Mouse (Mus musculus) layer of hippocampus, adult 11-12 months (tissue): ENCODE measurements around the gene Ttc7b.

Source experiments
- DNase-seq: peaks from one replicate; pipeline ENCODE4 v3.0.0; 2022; ENCODE audit warnings: low spot score

Gene Ttc7b

DNA sequence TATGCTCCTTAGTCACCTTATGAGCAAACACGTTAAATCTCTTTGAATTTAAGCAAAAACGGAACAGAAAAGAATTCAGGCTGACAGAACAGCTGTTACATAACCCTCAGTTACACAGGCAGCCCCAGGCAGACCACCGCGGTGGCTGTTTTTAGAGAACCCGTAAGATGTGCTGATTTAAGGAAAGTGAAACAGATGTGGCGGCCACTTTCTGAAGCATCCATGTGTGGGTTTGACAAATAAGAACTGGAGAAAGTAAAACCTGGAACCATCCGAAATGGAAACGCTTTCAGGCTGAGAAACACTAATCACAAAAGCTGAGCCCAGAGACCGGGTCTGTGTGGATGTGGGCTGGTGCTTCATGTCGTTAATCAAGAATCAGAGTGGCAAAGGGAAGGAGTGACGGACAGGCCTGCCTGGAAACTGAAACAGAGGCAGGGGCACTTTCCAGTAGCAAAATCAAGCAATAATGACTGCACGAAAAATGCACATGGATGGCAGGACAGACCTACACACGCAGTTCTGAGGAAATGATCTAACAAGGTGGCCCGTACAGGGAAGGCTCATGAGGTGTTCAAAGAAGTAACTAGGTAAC lies 139.8 kb downstream of the Ttc7b start:
- no peak for DNase-seq

DNA sequence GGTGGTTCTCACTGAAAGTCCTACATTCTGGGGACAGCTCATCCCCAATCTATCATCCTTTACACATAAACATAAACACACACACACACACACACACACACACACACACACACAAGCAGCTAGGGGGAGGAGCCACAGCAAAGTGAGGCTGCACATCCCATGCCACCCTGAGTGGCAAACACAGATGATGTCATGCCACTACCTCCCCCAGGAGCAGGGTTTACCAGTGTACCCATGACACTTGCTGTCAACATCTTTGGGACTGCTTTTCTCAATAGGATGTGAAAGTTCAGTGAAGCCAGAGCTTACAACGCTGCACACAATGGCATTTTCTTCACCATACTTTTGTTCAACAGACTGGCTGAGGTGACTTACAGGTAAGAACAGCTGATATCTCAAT lies 140.8 kb downstream of the Ttc7b start:
- DNase-seq = no peak

DNA sequence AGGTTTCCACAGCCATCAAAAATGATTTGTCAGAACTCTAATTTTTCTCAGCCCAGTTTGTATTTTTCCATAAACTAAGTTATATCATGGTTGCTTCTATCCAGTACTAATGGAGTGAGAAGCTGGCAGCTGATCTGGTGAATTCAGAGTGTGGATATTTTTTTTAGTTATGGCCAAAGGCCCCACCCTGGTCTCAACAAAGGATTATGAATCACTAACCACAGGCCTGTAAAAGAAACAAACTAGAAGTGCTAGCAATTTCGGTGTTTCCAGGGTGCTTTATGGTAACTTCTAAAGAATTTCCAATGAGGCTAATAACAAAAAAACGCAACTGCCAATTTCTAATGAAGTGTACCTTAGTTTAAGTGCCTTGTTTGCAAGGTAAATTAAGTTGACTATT lies 142.4 kb downstream of the Ttc7b start:
- no peak for DNase-seq

DNA sequence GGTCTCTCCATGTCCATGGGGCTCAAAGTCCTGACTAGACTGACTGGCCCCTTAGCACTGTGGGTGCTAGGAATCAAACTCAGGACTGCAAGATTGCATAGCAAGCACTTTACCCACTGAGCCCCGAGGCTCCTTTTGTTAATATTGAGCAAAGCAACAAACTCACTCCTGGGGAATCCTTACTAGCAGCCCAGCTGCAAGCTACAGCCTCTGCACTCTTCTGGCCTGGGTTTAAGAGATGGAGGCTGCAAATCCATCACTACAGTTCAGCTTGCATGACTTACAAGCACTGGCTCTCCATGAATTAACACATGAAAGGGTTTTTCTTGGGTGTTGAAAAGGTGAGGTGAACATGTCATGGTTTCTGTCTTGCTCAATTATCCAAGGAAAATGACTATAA lies 142.8 kb downstream of the Ttc7b start:
- DNase-seq = no peak

GRCm38 (mm10) chr12:100375801-100376200 lies 144.8 kb downstream of the Ttc7b start:
- DNase-seq = no peak

DNA sequence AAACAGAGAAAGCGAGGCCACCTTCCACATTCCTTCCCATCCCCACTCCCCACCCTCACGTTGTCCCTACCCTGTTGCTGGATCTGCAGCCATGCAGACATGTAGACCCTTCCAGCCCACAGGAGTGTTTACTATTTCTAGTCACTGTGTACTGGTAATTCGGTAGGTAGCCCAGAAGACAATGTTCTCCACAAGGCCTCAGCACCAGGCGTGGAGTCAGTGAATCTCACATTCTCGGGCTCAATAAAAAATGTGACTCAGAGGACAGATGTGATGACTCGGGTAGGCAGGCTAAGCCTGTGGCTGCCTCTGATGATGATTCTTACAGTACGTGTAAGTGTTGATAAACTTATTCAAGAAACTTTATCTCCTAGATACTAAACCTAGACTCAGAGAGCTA lies 147.8 kb downstream of the Ttc7b start:
- no peak for DNase-seq

GRCm38 (mm10) chr12:100372015-100372414 lies 148.6 kb downstream of the Ttc7b start:
- DNase-seq = no peak

- no peak for DNase-seq
These were observed 150.8 kb downstream of the Ttc7b start for GRCm38 (mm10) chr12:100369786-100370185.

- DNase-seq = no peak
These were observed 151.4 kb downstream of the Ttc7b start for GRCm38 (mm10) chr12:100369220-100369619.

DNA sequence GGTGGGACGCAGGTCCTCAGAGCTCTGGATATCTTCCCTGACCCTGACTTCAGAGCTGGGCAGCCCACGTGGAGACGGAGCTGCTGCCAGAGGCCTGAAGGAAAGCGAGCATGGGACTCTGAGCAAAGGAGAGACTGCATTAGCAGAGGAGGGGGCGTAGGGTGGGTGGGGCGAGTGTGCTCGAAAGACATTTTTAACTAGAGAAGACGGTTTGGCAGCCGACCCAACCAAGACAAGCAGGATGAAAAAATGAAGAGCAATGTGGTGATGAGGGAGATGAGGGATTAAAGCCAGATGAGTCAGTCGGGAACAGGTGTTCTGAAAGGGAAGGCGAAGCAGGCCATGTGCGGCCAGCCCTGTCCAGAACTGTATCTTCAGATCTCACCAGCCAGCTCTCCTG lies 159.3 kb downstream of the Ttc7b start:
- DNase-seq = peak; percentile 69

GRCm38 (mm10) chr12:100358040-100358620 lies 162.5 kb downstream of the Ttc7b start:
- DNase-seq = no peak

DNA sequence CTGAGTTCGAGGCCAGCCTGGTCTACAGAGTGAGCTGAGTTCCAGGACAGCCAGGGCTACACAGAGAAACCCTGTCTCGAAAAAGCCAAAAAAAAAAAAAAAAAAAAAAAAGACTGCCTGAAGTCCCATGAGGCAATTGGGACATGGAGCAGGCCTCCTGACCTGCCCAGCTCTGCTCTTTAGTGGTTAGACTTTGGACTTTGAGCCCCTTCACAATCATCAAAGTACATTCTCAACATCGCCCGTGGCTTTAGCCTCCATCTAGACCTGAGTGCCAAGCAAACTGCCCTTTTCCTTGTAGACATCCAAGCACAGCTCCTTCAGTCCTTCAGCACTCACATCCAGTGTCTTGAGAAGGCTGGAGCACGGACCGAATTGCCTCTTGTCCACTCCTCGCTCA lies 164.2 kb downstream of the Ttc7b start:
- DNase-seq = no peak

- no peak for DNase-seq
These were observed 165.1 kb downstream of the Ttc7b start for GRCm38 (mm10) chr12:100355565-100355964.

DNA sequence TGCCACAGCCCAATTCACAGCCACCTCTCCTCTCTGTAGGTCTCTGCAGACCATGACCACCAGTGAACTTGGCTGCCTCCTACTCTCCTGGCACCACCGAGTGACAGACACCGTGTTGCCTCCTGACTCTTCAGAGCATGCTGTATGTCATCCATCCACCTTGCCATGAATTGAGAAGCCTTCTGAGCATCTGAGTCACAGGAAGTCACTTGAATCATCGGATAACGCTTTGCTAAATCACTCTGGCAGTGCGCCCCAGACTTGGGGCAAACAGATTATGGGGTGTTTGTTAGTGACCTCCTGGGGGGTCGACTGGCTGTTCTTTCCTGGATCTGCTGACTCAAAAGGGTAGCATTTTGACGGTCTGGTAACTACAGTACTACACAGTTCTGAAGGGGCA lies 166.7 kb downstream of the Ttc7b start:
- no peak for DNase-seq

- no peak for DNase-seq
These were observed 167.4 kb downstream of the Ttc7b start for GRCm38 (mm10) chr12:100353075-100353782.

DNA sequence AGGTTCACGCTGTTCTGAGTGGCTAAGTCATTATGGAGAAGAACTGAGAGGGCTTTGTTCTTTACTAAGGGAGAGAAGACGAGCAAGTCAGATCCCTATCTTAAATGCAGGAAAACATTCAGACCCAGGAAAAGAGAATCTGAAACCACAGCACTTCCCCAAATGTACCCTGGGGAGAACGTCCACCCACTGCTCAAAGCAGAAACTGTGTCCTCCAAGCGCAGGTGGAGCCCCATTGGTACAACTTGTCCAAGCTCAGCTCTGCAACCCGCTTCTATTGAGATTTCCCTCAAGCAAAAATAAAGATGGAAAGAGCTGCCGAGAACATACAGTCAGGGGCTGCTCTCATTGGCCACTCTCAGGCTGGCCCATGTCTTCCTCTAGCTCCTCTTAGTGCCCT lies 168.5 kb downstream of the Ttc7b start:
- DNase-seq = no peak

GRCm38 (mm10) chr12:100343554-100343953 lies 177.1 kb downstream of the Ttc7b start:
- DNase-seq = no peak

DNA sequence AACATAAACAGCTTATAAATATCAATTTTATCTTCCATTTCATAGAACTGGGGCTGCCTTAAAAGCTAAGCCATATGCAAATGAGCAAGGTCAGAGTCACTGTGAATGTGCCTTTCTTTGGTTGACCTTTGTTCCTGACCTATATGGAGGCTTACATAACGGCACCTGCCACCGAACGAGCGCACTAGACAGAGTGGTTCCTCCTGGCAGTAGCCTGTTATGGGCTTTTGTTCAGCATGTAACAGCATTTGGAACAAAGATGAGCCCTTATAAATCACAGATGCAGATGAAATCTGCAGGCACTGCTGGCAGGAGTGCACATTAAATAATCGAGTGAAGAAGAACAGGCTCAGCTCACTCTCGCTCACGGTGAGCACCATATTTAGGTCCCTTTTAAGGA lies 179.0 kb downstream of the Ttc7b start:
- no peak for DNase-seq

- DNase-seq = no peak
These were observed 179.6 kb downstream of the Ttc7b start for GRCm38 (mm10) chr12:100340901-100341460.

GRCm38 (mm10) chr12:100338055-100338454 lies 182.6 kb downstream of the Ttc7b start:
- no peak for DNase-seq

GRCm38 (mm10) chr12:100337351-100338018 lies 183.1 kb downstream of the Ttc7b start:
- DNase-seq = no peak

GRCm38 (mm10) chr12:100336241-100336640 lies 184.4 kb downstream of the Ttc7b start:
- no peak for DNase-seq

DNA sequence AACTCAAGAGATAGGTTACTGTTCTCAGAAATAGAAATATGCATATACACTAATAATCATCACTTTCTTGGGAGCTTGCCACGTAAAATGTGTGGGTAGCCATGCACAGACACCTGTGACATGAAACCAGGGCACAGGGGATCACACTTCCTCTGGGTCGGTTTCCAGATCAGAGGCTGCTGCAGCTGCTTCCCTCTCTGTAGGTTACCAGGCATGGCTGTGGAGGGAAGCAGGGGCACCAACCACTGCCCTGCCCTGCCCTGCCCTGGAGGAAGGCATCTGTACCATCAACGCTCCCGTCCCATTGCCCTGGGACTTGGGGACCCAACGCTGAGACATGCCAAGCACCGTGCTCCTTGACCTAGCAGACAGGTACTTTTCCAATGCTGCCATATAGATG lies 188.8 kb downstream of the Ttc7b start:
- no peak for DNase-seq
